Mouse (Mus musculus) ES-E14 (cell line): ENCODE measurements around the gene Myo1b. TPM values are rescaled to one million over a fixed set of nuclear protein-coding genes. Genes with fewer than 3 reads are reported as not detected.

ENCODE experiments used
- DNase-seq: peaks from one replicate; pipeline ENCODE4 v3.0.0-alpha.2; 2013; ENCODE audit warnings: low read depth, low spot score
- H3K27ac ChIP-seq: 2 replicates; pipeline ENCODE4 v1.5.1; 2012; ENCODE audit warnings: low read depth, mild to moderate bottlenecking, low read length, moderate library complexity, mixed read lengths; ENCODE audit not compliant: poor library complexity, insufficient read depth, severe bottlenecking
- H3K36me3 ChIP-seq: 2 replicates; pipeline ENCODE4 v1.6.1; 2012; ENCODE audit warnings: mild to moderate bottlenecking, low read length, moderate library complexity, mixed read lengths; ENCODE audit not compliant: control insufficient read depth, poor library complexity, insufficient read depth, severe bottlenecking
- H3K4me1 ChIP-seq, 2 experiments: fragments of 150-350 bp in 1 of 2; sonication (generic) in 1 of 2; 2 replicates each; pipeline ENCODE4 v1.6.1; 2012; ENCODE audit warnings: low read length in 2 of 2, mild to moderate bottlenecking in 1 of 2, mixed read lengths in 1 of 2; ENCODE audit not compliant: control insufficient read depth in 2 of 2, insufficient read depth in 2 of 2, poor library complexity in 1 of 2
- H3K4me3 ChIP-seq, 2 experiments: fragments of 150-350 bp in 1 of 2; sonication (generic) in 1 of 2; 2 replicates each; pipeline ENCODE4 v1.5.1; 2012; ENCODE audit warnings: low read length in 2 of 2, low read depth in 1 of 2, mild to moderate bottlenecking in 1 of 2, mixed read lengths in 1 of 2; ENCODE audit not compliant: insufficient read depth in 1 of 2, poor library complexity in 1 of 2, severe bottlenecking in 1 of 2
- H3K9ac ChIP-seq: 2 replicates; pipeline ENCODE4 v1.6.1; 2012; ENCODE audit warnings: low read depth, mild to moderate bottlenecking, low read length, mixed read lengths; ENCODE audit not compliant: poor library complexity, insufficient read depth, severe bottlenecking
- H3K9me3 ChIP-seq: fragments of 150-350 bp; sonication (generic); 2 replicates; pipeline ENCODE4 v1.6.1; 2012; ENCODE audit warnings: low read depth, mild to moderate bottlenecking, low read length; ENCODE audit not compliant: control insufficient read depth, insufficient read depth
- CHD2 ChIP-seq: IDR thresholded peaks from 2 replicates; pipeline ENCODE4 v1.6.1; 2014; ENCODE audit warnings: mild to moderate bottlenecking, low read depth, low read length, inconsistent platforms
- HCFC1 ChIP-seq: IDR thresholded peaks from 2 replicates; pipeline ENCODE4 v1.6.1; 2012; ENCODE audit warnings: low read length, inconsistent platforms, borderline replicate concordance; ENCODE audit not compliant: insufficient read depth
- MAFK ChIP-seq: IDR thresholded peaks from 2 replicates; pipeline ENCODE4 v1.6.1; 2014; ENCODE audit warnings: mild to moderate bottlenecking, low read depth, low read length, inconsistent platforms; ENCODE audit not compliant: insufficient read depth
- ZC3H11A ChIP-seq: IDR thresholded peaks from 2 replicates; pipeline ENCODE4 v1.6.1; 2012; ENCODE audit warnings: low read depth, mild to moderate bottlenecking, inconsistent platforms, low read length, borderline replicate concordance
- ZNF384 ChIP-seq: IDR thresholded peaks from 2 replicates; pipeline ENCODE4 v1.6.1; 2012; ENCODE audit warnings: low read depth, low read length, inconsistent platforms
- in situ Hi-C, 2 experiments: fragments of 600-800 bp; cut with MboI; formaldehyde crosslinking; loops; one replicate each; pipeline ENCODE4 v1.15.1; 2025; ENCODE audit warnings: low sequenced_read_pairs in 2 of 2, inconsistent platforms in 1 of 2; ENCODE audit not compliant: unreplicated experiment in 2 of 2
- total RNA-seq: library from RNA; depleted of rRNA; stranded (reverse); fragments of 300-350 nt; gene quantifications from 2 replicates; pipeline ENCODE4 v1.2.3, GENCODE M21; 2012

Gene Myo1b
- total RNA-seq, 1 experiment = 26.0 TPM

- in situ Hi-C loops = no loop called here
- TF ChIP-seq MAFK (no peak), HCFC1 (no peak), ZC3H11A (no peak)
- Histone ChIP-seq H3K27ac (no peak overlapping the region), H3K36me3 (no peaks in the 10 kb centered on the region), H3K4me3 (no peak overlapping the region), H3K9me3 (no peaks in the 10 kb centered on the region), H3K9ac (no peak overlapping the region), H3K4me1 (peaks cover 2% of the 10 kb centered on the region in 2 experiments; a peak in 1 of 4 replicates)
- no peak for DNase-seq
These were observed 27.6 kb downstream of the Myo1b start for GRCm38 (mm10) chr1:51888046-51888813.

- Histone ChIP-seq H3K9ac (no peak overlapping the region), H3K9me3 (no peaks in the 10 kb centered on the region), H3K4me1 (peaks cover 2% of the 10 kb centered on the region in 2 experiments; a peak in 1 of 4 replicates), H3K27ac (no peak overlapping the region), H3K36me3 (no peaks in the 10 kb centered on the region), H3K4me3 (no peak overlapping the region)
- DNase-seq = no peak
- in situ Hi-C loops = no loop called here
- TF ChIP-seq MAFK = no peak
- no peak for TF ChIP-seq ZNF384
- TF ChIP-seq ZC3H11A = no peak
- TF ChIP-seq CHD2 = no peak
- TF ChIP-seq HCFC1 = no peak
These were observed 30.4 kb downstream of the Myo1b start for GRCm38 (mm10) chr1:51885356-51885983.

DNA sequence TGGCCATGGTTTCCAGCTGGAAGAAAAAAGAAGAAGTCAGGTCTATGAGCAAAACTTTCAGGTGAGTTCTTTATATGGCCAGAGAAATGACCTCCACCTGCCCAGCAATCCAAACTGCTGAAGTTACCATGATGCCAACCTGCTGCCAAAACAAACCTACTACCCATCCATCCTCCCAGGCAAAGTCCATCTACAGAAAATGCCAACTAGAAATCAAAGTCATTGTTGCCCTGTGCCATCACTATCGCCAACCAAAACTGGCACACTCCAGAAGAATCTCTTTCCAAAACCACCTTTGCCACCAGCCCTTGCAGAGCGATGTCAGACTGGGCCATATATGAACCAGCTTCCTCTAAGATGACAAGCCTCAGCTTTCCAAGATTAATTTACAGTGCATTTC, 32.7 kb downstream of the Myo1b start:
- no peak overlapping the region for H3K4me3 ChIP-seq
- H3K9ac ChIP-seq = no peak overlapping the region
- DNase-seq = no peak
- no peak for TF ChIP-seq ZC3H11A
- TF ChIP-seq CHD2 = no peak
- TF ChIP-seq ZNF384 = no peak
- TF ChIP-seq HCFC1 = no peak
- TF ChIP-seq MAFK = no peak
- H3K4me1 ChIP-seq = peaks cover 5 to 11% of the 10 kb centered on the region in 2 experiments; a peak in 3 of 4 replicates
- H3K27ac ChIP-seq = no peak overlapping the region
- in situ Hi-C loops = no loop called here
- H3K36me3 ChIP-seq = no peaks in the 10 kb centered on the region
- H3K9me3 ChIP-seq = no peaks in the 10 kb centered on the region

DNA sequence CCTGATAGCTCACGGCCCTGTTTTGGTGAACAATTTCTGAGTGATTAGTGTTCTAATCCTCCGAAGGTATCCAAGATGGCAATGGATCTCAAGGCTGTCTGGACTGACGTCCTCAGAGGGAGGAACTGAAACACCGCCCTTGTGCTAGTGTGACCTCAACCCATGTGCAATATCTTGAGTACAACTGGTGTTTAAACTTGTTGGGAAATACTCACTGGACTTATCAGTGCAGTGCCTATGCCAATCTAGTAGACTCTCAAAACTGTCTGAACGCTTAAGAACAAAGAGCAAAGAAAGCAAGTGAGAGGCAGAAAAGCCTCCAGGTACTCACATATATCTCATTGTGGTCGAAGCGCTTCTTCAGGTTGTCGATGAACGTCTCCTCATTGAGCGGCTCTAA, 33.1 kb downstream of the Myo1b start:
- Histone ChIP-seq H3K9ac (no peak overlapping the region), H3K4me3 (no peak overlapping the region), H3K27ac (no peak overlapping the region), H3K9me3 (no peaks in the 10 kb centered on the region), H3K36me3 (no peaks in the 10 kb centered on the region), H3K4me1 (peaks cover 5 to 9% of the 10 kb centered on the region in 2 experiments; a peak in 3 of 4 replicates)
- in situ Hi-C loops = no loop called here
- no peak for TF ChIP-seq ZNF384
- DNase-seq = no peak
